Mouse (Mus musculus) embryo, embryonic 9.5 days (tissue): ENCODE data around the gene Bbs7.
"Not testable (repeated sequence)": the region's sequence is repeated elsewhere in the genome, so short reads cannot be mapped to it uniquely, and the experiment has no call there.

ENCODE experiments used
- DNase-seq: peaks from one replicate; pipeline ENCODE4 v3.0.0-alpha.2; 2017; ENCODE audit errors: extremely low spot score

The Bbs7 gene

GRCm38 (mm10) chr3:36613202-36613907 is at the start of gene Bbs7:
TSS of gene Bbs7 (minus strand) at chr3:36613477.
- DNase-seq, result peak; percentile 94

DNA sequence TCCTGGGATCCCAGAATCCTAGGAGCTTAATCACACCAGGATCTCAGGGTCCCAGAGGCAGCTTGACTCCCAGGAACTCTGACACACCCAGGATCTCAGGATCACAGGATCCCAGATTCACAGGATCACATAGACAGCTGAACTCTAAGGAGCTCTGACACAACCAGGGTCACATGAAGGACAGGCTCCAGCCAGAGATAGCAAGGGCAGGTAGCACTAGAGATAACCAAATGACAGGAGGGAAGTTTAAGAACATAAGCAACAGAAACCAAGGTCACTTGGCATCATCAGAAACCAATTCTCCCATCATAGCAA is 31.9 kb upstream of the Bbs7 start:
- not testable (repeated sequence) for DNase-seq

GRCm38 (mm10) chr3:36644554-36645244 is 31.4 kb upstream of the Bbs7 start:
- DNase-seq, result no peak

DNA sequence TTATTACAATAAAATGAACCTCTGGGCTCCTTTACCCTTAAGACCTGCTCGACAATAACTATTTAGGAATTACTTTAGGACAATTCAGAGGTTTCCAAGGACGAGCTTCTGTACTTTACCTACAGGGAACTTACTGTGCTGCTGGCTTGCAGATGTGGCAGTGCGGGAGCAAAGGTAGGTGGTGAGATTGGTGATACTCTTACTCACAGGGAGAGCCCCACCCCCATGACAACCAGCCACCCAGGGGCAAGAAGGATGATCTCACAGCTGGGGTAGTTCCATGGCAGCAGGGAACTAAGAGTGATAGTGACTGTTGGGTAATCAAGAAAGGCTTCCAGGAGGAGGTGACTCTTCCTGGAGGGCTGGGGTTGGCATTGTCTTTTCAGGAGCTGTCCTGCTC is 30.1 kb upstream of the Bbs7 start:
- no peak for DNase-seq

GRCm38 (mm10) chr3:36642736-36643135 is 29.5 kb upstream of the Bbs7 start:
- DNase-seq, result no peak

DNA sequence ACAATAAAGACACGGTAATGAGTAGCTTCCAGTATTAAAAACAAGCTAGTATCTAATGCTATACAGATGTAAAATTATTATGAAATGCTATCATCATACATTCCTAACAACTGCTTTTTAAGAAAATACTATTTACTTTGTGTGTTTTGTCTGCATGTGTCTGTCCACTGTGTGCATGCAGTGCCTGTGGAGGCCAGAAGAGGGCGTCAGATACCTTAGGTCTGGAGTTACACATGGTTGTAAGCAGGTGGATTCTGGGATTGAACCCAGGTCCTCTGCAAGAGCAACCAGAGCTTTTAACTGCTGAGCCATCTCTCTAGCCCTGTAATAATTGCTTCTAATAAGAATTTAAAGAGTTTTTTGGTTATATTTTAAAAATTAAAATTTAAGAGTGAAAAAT is 27.5 kb upstream of the Bbs7 start:
- DNase-seq, result no peak

GRCm38 (mm10) chr3:36635449-36635848 is 22.2 kb upstream of the Bbs7 start:
- DNase-seq, result peak; percentile 32

DNA sequence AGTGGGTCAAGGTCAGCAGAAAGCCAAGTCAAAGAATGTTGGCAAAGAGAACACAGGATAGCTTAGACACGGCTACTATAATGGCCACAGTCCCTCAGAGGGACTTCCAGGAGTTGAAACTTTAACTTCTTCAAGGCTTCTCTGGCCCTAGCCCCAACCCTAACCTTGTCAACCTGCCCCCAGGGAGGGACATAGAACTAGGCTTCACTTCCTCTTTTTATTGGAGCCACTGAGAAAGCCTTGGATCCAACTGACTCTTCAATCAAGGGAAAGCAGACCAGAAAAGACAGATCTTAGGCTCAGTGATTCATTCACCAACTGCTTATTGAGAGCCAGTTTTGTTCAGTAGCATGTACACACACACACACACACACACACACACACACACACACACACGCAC is 13.5 kb upstream of the Bbs7 start:
- DNase-seq, result no peak

DNA sequence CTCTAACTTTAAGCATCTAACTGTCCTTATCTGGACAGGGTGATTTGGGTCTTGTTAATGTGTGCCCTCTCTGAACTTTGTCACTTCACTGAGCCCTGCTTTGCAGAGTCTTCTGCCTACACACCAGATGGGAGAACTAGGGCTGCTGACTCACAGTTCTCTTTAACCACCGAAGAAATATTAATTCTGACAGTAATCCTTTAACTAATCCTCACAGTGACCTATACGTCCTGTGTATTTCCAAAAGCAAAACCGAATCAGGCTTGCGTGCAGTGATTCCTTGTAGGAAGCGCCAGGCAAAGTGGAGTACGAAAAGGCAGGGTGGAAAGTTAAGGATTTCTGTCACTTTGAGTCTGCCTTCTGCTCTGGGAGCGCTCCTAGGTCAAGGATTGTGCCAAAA is 4.9 kb upstream of the Bbs7 start:
- no peak for DNase-seq

DNA sequence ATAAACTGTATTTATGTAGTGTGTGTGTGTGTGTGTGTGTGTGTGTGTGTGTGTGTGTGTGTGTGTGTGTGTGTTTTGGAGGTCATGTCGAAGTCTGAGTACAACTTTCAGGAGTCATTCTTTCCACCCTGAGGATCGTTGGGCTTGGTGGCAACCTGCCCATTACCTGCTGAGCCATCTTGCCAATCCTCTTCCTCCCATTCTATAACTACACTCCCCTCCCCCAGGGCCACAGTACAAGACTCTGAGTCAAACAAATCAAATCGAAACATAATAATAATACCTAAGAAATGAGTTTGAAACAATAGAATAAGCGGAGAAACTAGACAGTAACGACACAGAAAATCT is 605 bp upstream of the Bbs7 start:
- DNase-seq, result no peak

- DNase-seq, result no peak
Measured at GRCm38 (mm10) chr3:36612687-36613086, 590 bp downstream of the Bbs7 start.

DNA sequence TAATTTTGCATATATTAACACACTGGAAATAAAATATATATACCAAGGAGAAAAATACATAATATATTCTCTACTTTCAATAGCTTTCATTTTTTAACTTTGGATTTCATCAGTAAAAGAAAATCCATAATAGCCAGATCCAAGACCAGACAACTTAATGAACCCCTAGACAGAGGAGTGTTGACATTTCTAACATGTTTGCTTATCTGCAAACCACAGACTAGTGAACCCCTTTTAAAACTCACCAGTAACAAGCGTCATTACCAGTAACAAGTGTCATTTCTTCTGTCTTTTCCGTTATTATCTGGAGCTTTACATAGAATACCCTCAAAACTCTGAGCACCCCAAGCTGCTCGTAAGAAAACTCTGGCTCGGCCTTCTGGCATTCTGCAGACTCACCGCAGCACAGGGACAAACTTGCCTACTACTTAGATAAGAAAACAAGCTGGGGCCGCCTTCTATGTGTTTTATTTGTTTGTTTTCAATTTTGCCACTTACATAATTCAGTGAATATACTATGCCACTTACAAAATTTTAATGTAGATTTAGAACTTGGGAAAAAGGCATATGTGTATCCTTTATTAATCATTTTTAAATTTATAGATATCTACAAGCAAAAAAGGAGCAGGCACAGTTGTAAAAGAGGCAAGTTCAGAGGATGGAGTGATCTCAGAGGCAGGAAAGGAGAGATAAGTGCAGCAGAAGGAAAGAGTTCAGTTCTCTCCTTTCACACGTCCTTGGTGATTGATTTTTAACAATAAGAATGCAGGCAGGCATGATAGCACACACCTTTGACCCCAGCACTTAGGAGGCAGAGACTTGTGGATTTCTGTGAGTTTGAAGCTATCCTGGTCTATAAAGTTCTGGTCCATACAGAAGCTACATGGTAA is 7.1 kb downstream of the Bbs7 start:
- DNase-seq, result no peak

GRCm38 (mm10) chr3:36599773-36600172 is 13.5 kb downstream of the Bbs7 start:
- not testable (repeated sequence) for DNase-seq

GRCm38 (mm10) chr3:36598811-36599210 is 14.5 kb downstream of the Bbs7 start:
- DNase-seq, result no peak

DNA sequence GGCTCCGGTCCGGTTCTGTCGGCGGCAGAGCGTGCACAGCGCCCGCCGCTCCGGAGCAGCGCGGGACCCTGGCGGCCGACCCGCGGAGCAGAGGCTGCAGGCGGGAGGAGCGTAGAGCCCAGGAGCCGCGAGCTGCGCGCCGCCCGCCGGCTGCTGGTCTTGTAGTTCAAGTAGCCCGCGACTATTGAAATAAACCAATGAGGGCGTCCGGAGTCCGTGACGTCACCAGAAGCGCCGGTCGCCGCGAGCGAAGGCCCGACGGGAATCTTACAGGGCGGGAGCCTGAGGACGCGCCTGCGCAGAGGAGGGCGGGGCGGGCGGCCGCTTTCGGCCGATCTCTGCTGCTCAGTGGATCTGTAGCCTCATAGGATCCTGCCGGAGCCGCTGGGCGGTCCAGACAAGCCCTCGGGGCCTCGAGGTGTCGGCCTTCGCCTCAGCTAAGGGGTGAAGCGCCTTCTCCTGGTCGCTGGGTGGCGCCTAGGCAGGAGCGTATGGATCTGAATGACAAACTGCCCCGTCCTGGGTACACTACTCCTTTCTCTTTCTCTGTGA is 41.4 kb downstream of the Bbs7 start, which contains the start of gene Ccna2:
Gene Ccna2 (minus strand): TSS at position 324 of the 552 bp plus-strand sequence.
- DNase-seq, result peak; percentile 98

- no peak for DNase-seq
Measured at GRCm38 (mm10) chr3:36571361-36571826, 41.9 kb downstream of the Bbs7 start.

- no peak for DNase-seq
Measured at GRCm38 (mm10) chr3:36569836-36570235, 43.4 kb downstream of the Bbs7 start.

- no peak for DNase-seq
Measured at GRCm38 (mm10) chr3:36563666-36564065, 49.6 kb downstream of the Bbs7 start.

GRCm38 (mm10) chr3:36559606-36560005 is 53.7 kb downstream of the Bbs7 start:
- no peak for DNase-seq

DNA sequence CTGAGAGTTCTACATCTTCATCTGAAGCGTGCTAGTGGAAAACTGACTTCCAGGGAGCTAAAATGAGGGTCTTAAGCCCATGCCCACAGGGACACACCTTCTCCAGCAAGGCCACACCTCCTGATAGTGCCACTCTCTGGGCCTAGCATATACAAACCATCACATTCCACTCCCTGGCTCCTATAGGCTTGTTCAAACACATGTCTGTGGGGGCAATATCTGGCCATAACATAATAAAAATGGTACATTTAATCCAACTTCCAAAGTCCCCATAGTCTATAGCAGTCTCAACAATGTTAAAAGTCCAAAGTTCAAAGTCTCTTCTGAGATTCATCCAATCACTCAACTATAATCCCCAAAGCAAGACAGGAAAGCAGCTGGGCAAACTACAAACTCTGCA is 55.7 kb downstream of the Bbs7 start:
- no peak for DNase-seq

- DNase-seq, result peak; percentile 97
Measured at GRCm38 (mm10) chr3:36552406-36553047, 60.8 kb downstream of the Bbs7 start, which contains the start of gene Exosc9. TSS of gene Exosc9 (plus strand) at chr3:36552606.
